23 mouse cellular contexts compared by ENCODE assay signal in the genomic region with DNA sequence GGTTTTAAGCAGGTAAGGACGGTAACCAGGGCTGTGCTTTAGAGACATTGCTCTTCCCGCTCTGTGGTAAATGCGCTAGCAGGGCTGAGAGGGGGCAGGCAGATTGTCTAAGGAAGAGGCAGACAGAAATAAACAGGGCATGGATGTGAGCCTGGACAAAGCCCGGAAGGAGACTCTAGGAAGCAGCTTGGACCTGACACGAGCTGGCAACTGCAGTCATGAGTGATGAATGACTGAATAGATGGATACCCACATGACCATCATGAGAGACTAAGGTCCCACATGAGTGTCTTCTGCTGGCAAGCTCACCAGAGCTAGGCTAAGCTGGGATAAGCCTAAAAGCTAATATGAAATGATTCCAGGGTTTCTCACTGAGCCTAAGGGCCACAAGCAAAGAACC. TPM values are rescaled to one million over a fixed set of nuclear protein-coding genes. Genes with fewer than 3 reads are reported as not detected.
DNase-seq lines count a peak whose midpoint lies in the region; ATAC-seq lines count a peak whose summit lies in the region.
"Had no signal": no experiment of that assay in that cellular context is flagged by ENCODE, and none has a peak within 500 bp of the region (broad histone marks: within the 10 kb centered on the region; RNA-seq: fewer than 3 reads in every experiment).

No protein-coding gene starts in this region.

- no peak overlapping the region for H3K4me2 ChIP-seq in kidney, embryonic 14.5 days (replicated peaks; ENCODE audit: low read depth, low read length)
- H3K4me2 ChIP-seq: forebrain, embryonic 15.5 days; heart, embryonic 15.5 days; liver, embryonic 15.5 days; neural tube, embryonic 13.5 days; stomach, embryonic 15.5 days had no signal

- H3K4me3 ChIP-seq in kidney, embryonic 14.5 days (ENCODE audit: low read length): no peak overlapping the region
- H3K4me3 ChIP-seq: forebrain, embryonic 15.5 days; heart, embryonic 15.5 days; liver, embryonic 15.5 days; megakaryocyte, embryonic 14.5 days; neural tube, embryonic 13.5 days; stomach, embryonic 15.5 days had no signal

- H3K36me3 ChIP-seq in kidney, embryonic 14.5 days (ENCODE audit: control insufficient read depth, insufficient read depth, low read length): no peaks in the 10 kb centered on the region
- H3K36me3 ChIP-seq: forebrain, embryonic 15.5 days; heart, embryonic 15.5 days; liver, embryonic 15.5 days; neural tube, embryonic 13.5 days; stomach, embryonic 15.5 days had no signal

- peaks cover 10% of the 10 kb centered on the region for H3K4me1 ChIP-seq in kidney, embryonic 14.5 days (ENCODE audit: control insufficient read depth, insufficient read depth, low read length)

- no peak overlapping the region for H3K9ac ChIP-seq in kidney, embryonic 14.5 days (ENCODE audit: low read depth, low read length)
- H3K9ac ChIP-seq: forebrain, embryonic 15.5 days; heart, embryonic 15.5 days; liver, embryonic 15.5 days; neural tube, embryonic 13.5 days; stomach, embryonic 15.5 days had no signal

- H3K9me3 ChIP-seq in kidney, embryonic 14.5 days (ENCODE audit: control insufficient read depth, low read length): no peaks in the 10 kb centered on the region
- H3K9me3 ChIP-seq: forebrain, embryonic 15.5 days; heart, embryonic 15.5 days; liver, embryonic 15.5 days; megakaryocyte, embryonic 14.5 days; neural tube, embryonic 13.5 days; stomach, embryonic 15.5 days had no signal

- no peaks in the 10 kb centered on the region for H3K27me3 ChIP-seq in kidney, embryonic 14.5 days (ENCODE audit: control insufficient read depth, insufficient read depth, low read length)
- H3K27me3 ChIP-seq: heart, embryonic 15.5 days; stomach, embryonic 15.5 days had no signal

- peak; percentile 9 for DNase-seq in kidney, adult 11 months
- peak; percentile 16 for DNase-seq in retina, postnatal 7 days (ENCODE audit: low read depth, low spot score)
- no peak for DNase-seq in retina, postnatal 1 day
- peak; percentile 39 to 48 for DNase-seq in cerebellum, postnatal 36 days
- no peak for DNase-seq in spleen, postnatal 14 days (ENCODE audit: low spot score in 2 of 2)
- DNase-seq in B cell, adult 2 months: no peak
- DNase-seq: adrenal gland, postnatal 10 days; embryo, embryonic 11 days; gastrocnemius, postnatal 10 days; kidney, postnatal 4 days; layer of hippocampus, postnatal 36 days; left cerebral cortex, postnatal 4 days; thymus, postnatal 14 days had no signal

- ATAC-seq in kidney, embryonic 14.5 days (ENCODE audit: low FRiP score, low TSS enrichment): no peak
- ATAC-seq: CD4-positive, CD25-positive, alpha-beta regulatory T cell, adult 4 months; forebrain, embryonic 15.5 days had no signal

- 68% methylated on average over 5 of the region's 5 CpGs for WGBS in kidney, embryonic 14.5 days

- H3K27ac ChIP-seq in kidney, embryonic 14.5 days (ENCODE audit: low read depth, low read length): no peak overlapping the region
- H3K27ac ChIP-seq: forebrain, embryonic 15.5 days; heart, embryonic 15.5 days; liver, embryonic 15.5 days; neural tube, embryonic 13.5 days; stomach, embryonic 15.5 days had no signal

RNA-seq across cellular contexts. Expression of gene Art1, which starts 2.6 kb away (rescaled TPM):
- 0.88 and 1.2 TPM in 2 replicates for polyA plus RNA-seq in kidney, embryonic 14.5 days (2014; fragmentation: Nextera tagmentation; extraction: Ambion mirVana)
- polyA plus RNA-seq: CD4-positive, CD25-positive, alpha-beta regulatory T cell, adult 4 months had no signal

RNA-seq across cellular contexts. Expression of gene Art5, which starts 5.2 kb away (rescaled TPM):
- polyA plus RNA-seq in kidney, embryonic 14.5 days (2014; fragmentation: Nextera tagmentation; extraction: Ambion mirVana): 1.8 and 2.1 TPM in 2 replicates

RNA-seq across cellular contexts. Expression of gene Chrna10, which starts 12.5 kb away (rescaled TPM):
- not detected in 2 replicates for polyA plus RNA-seq in kidney, embryonic 14.5 days (2014; fragmentation: Nextera tagmentation; extraction: Ambion mirVana)
- polyA plus RNA-seq: CD4-positive, CD25-positive, alpha-beta regulatory T cell, adult 4 months; forebrain, embryonic 15.5 days; hindbrain, embryonic 11.5 days; intestine, embryonic 14.5 days; liver, embryonic 15.5 days; neural tube, embryonic 13.5 days; stomach, embryonic 15.5 days had no signal

RNA-seq across cellular contexts. Expression of gene Trpc2, which starts 21.2 kb away (rescaled TPM):
- polyA plus RNA-seq in kidney, embryonic 14.5 days (2014; fragmentation: Nextera tagmentation; extraction: Ambion mirVana): not detected in 2 replicates
- polyA plus RNA-seq: CD4-positive, CD25-positive, alpha-beta regulatory T cell, adult 4 months; heart, embryonic 15.5 days; intestine, embryonic 14.5 days; liver, embryonic 15.5 days; stomach, embryonic 15.5 days had no signal

RNA-seq across cellular contexts. Expression of gene Xntrpc, which starts 38.6 kb away (rescaled TPM):
- polyA plus RNA-seq in kidney, embryonic 14.5 days (2014; fragmentation: Nextera tagmentation; extraction: Ambion mirVana): 1.5 and 1.6 TPM in 2 replicates

Comparison
In these comparisons a context has a peak if more than half of its experiments do, and no peak if none do; other contexts are left out.
1. DNase-seq: peak in kidney, adult 11 months (single experiment), retina, postnatal 7 days (single experiment) and cerebellum, postnatal 36 days (2 of 2); none in retina, postnatal 1 day (single experiment), spleen, postnatal 14 days (0 of 2) and B cell, adult 2 months (0 of 2).